Mouse (Mus musculus) olfactory bulb, adult 2 months (tissue): ENCODE results near the gene Sycp2.

Experiments
- CTCF ChIP-seq: fragments of 200-500 bp; IDR thresholded peaks from 2 replicates; pipeline ENCODE4 v1.5.1; 2012; ENCODE audit warnings: low read depth, mild to moderate bottlenecking, low read length, moderate library complexity; ENCODE audit not compliant: insufficient read depth
- POLR2A ChIP-seq: fragments of 200-500 bp; IDR thresholded peaks from 2 replicates; pipeline ENCODE4 v1.6.1; 2012; ENCODE audit warnings: mild to moderate bottlenecking, low read depth, low read length, moderate library complexity; ENCODE audit not compliant: insufficient read depth

- TF ChIP-seq CTCF, result no peak
- TF ChIP-seq POLR2A, result no peak
Measured at GRCm38 (mm10) chr2:178321271-178321670, 86.2 kb downstream of the Sycp2 start.
